Mouse (Mus musculus) T-cell, adult 2 months (primary cell): ENCODE data around the gene Stat4.
"Not testable (repeated sequence)": the region's sequence is repeated elsewhere in the genome, so short reads cannot be mapped to it uniquely, and the experiment has no call there.

Experiments
- DNase-seq: peaks from one replicate; pipeline ENCODE4 v3.0.0; 2022; ENCODE audit warnings: low spot score

Gene Stat4

DNA sequence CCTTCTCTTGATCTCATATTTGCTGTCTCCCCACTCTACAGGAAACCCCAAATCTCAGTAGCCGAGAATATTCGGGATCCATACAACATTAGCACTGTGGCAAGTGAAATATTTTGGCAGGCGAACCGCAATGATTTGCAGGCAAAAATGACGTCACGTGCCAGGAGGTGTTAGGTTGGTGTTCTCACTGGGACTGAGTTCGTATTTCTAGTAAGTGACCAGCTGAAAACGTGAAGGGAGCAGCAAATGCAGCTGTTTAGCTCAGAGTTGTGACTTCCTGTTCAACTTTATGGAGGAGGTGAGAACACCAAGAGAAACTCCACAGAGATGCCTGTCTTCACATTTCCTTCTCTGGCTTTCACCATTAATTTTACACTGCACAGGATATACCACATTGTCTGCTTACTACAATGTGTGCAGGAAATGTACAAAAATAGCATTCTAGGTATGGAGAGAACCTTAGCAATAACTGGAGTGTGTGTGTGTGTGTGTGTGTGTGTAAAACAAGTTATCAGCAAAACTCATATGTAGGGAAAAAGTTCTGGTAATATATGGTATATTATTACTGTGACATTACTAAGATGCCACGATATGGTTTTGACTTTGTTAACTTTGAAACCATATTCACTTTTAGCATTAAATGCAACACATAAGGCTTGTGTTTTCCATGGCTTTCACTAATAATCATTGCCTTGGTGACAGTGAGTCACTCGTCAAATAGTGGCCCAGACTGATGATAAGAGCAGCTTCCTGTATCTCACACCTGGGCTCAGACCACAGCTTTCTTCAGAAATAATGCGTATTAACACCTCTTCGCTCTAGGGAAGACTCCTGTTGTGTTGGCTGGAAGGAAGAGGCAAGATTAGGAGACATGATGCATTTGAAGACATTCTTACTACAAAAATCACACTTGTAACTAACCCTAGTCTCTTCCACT is 48.1 kb downstream of the Stat4 start:
- DNase-seq = peak; percentile 45

DNA sequence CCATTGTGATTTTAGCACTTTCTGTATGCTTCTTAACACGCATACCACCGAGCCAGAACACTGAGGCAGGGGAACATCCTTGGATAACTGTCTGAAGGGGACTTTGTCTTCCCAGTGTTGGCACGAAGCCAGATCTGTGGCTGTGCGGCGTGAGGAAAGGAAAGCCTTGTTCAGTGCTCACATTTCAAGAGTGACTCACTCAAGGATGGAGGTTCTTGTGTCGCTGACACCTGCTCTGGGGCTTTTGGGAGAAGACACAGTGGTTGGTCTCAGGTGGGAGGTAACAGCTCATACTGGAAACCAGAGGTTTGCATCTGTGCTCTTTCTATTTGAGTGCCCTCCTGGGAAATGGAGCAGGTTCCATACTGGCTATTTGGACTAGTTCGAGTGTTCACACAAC is 52.2 kb downstream of the Stat4 start:
- DNase-seq = no peak

DNA sequence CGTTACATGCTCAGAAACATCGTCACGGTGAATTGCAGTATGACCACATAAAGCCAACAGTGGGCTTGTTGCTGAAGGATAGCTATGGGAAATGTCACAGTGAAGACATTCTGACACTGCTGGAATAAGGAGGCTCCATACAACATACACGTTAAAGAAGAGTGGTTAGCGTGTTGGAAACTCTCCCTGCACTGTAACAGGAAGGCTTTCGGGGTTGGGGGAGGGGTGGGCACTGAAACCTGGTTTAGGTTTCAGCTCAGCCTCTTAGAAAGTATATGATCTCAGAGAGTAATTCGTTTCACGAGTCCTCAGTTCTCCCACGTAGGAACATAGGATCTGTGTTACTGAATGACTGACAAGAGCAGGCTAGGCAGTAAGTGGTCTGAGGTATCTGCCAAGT is 52.7 kb downstream of the Stat4 start:
- no peak for DNase-seq

DNA sequence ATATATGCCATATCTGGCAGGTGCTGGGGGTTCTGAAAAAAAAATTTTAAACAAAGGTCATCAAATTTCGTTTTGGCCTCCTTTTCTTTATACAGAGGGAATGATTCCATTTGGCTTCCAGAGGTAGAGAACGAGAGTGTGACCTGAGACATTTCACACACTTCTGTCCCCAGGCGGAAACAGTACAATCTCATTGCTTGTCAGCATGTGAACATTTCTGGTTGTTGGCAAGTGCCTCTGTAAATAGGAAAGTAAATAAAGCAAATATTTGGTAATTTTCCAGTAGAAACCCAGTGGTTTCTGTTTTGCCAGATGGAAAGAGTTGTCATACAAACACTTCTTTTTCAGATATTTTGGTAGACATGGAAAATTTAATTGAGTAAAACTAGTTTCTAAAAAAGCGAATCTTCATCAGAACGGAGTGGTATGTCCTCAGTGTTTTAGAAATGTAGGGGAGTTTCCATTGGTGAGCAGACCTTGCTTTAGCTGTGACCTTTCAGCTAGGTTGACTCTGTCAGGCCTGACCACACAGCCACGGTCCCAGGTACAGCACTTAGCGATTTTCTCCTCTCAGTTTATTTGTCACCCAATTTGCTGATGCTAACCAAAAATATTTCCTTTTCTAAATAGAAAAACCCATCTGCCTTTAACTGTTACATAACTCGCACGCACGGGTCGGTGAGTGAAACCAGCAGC is 53.6 kb downstream of the Stat4 start:
- no peak for DNase-seq

DNA sequence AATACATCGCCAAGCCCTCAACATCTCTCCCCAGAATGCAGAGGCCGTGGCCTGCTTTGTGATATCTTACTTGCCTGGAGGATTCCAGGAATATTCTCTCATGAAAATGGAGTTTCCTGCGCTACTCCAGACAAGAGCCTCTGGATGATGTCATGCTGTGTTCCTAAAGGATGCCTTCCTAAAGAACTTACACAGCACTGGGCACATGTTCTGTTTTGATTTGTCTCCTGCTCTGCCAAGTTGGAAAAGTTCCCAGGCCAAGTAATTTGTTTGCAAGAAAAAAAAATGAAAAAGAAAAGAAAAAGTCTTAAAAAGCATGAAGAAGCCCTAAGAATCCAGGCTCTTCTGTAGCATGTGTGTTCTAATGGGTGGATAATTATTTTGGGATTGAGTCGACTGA is 56.2 kb downstream of the Stat4 start:
- DNase-seq = no peak

DNA sequence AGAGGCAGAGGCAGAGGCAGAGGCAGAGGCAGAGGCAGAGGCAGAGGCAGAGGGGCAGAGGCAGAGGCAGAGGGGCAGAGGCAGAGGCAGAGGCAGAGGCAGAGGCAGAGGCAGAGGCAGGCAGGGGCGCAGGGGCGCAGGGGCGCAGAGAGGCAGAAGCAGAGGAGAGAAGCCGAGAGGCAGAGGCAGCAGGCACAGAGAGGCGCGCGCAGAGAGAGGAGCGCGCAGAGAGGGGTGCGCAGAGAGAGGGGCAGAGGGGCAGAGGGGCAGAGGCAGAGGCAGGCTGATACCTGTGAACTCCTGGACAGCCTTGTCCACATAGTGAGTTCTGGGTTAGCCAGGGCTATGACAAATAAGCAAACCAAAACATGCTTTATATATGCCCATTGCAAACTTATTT is 59.9 kb downstream of the Stat4 start:
- DNase-seq = not testable (repeated sequence)

DNA sequence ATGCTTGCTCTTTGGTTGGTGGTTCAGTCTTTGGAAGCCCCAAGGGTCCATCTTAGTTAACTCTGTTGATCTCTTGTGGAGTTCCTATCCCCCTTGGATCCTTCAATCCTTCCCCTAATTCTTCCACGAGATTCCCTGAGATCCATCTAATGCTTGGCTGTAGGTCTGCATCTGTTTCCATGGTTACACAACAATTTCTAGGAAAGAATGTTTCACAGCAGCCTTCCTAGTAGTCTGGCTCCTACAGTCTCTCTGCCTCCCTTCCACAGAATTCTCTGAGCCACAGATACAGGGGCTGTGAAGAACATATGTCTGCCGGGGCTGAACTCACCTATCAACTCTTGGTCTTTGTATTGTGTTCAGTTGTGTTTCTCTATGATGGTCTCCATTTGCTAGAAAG is 61.8 kb downstream of the Stat4 start:
- DNase-seq = no peak

DNA sequence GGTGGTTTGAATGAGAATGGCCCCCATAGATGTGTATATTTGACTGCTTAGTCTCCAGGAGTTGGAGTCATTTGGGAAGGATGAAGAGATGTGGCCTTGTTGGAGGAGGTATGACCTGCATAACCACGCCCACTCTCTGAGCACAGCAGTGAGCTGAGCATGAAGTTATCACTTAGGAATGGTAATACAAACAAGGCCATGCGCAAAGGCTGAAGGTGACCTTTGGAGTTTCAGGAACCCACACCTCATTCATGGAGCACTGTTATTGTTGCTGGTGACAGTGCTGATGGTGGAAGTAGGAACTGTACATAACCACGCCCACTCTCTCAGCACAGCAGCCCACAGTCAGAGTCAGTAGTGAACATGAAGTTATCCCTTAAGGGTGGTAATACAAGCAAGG is 62.9 kb downstream of the Stat4 start:
- DNase-seq = no peak

DNA sequence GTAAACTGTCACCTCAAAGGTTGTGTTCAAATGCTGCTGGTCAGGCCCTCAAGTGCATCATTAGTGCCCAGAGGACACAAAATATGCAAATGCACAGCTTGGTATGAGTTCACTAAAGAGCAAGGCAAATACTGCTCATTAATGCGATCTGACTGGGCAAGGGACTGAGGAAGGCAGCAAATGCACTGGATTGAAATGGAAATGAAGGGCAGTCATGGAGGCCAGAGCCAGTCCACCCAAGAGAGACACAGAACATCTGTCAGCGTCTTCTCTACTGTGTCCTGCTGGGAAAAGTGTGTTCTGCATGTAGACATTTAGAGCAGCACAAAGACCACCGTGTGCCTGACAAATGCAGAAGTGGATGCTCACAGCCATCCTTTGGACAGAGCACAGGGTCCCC is 64.6 kb downstream of the Stat4 start:
- no peak for DNase-seq

DNA sequence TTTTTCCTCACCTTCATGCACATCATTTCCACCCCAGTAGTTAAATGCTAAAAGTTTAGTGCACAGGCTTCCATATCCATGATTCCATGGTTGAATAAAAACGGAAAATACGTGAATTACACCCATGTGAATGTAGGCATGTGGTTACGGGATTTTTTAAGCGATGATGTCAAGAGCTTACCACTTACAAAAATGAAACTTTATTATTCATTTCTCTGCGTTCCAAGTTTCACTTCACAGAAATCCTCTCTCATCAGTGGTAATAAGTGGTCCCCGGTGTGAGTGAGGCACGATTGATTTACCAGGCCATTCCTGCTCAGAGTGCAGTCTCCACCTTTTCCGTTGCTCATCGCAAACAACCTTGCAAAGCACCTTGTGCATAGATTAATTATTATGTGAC is 66.0 kb downstream of the Stat4 start:
- DNase-seq = no peak

DNA sequence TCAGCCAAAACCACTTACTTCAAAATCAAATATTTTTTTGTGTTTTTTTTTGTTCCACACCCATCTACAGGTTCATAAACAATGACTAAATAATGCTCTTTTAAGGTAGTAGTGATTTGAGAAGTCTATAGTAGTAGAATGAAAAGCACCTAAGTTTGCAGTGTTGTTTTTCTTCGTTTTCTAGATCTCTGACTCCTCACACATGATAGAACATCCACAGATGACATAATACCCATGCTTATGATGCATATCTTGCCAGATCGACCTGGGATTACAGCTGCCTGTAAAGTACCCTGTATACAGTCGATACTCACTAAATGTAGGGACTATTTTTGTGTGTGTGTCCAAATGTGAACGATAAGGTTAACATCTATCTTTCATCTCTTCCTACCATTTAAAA is 69.0 kb downstream of the Stat4 start:
- DNase-seq = no peak

DNA sequence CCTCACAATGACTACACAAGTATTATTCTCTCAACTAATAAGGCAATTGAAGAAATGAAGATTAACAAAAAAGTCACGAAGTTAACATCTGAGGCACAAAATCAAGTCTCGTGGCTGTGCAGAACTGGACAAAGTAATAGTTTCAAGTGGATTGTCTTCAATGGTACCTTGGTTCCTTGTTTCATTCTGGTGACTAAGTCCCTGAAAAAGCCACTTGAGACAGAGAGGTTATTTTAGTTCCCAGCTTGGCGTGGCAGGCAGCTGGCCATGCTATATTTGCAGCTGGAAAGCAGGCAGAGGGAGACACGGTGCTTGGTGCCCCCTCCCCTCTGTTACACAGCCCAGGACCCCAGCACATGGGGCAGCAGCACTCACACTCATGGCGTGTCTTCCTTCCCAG is 70.2 kb downstream of the Stat4 start:
- no peak for DNase-seq

DNA sequence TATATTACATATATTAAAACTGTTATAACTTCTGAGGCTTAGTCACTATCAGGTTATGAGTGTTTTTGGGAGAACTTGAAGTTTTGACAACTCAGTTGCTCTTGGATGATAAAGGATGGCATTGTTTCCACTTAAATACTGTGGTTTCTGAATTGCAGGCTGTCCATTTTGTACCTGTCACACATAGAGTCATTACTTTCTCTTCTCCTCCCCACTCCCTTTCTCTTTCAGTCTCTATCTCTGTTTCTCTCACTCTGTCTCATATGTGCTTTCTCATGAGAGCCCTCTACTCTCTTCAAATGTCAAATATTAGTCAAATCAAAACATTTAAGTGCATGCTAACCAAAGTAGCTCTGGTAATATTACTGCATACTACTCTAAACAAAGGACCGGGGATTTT is 79.3 kb downstream of the Stat4 start:
- no peak for DNase-seq

DNA sequence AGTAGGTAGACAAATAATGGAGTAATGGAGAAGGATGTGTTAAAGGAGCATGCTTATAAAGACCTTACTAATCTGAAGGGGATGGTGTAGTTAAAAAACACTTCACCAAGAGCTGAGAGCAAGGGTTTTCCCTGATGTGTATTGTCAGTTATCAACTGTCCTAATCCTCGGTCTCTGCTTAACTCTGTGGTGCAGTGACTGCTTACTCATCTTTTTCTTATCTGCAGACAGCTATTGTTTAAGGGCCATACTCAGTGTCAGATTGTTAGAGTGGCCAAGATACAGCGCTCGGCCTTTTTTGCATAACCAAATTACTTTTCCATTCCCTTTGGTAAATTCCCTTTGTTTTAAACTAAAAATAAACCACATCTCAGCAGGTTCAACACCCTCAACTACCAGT is 79.7 kb downstream of the Stat4 start:
- no peak for DNase-seq

DNA sequence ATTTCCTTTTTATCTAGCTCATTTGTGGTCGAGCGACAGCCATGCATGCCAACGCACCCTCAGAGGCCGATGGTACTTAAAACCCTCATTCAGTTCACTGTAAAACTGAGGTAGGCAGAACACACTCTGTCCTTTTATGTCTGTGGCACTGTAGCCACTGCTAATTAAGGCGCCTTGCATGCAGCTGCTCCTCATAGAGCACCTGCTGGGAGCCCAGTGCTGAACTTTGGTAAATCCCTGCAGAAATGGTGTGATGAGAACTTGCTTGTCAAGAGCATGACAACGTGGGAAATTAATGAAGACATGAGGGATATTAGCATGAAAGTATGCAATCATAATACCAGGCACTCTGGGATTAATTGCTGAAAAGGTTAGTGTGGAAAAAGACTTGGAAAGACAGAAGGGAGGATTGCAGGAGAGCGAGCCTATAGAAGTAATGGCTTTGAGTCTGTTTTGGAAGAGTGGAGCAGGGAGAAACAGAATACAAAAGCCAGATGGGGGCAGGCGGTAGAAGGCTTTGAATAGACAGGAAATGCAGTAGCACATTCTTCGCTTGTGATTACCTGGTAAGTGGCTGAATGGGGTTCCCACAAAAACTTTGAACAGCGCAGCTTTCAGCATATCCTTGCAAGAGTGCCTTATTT is 92.9 kb downstream of the Stat4 start:
- no peak for DNase-seq

DNA sequence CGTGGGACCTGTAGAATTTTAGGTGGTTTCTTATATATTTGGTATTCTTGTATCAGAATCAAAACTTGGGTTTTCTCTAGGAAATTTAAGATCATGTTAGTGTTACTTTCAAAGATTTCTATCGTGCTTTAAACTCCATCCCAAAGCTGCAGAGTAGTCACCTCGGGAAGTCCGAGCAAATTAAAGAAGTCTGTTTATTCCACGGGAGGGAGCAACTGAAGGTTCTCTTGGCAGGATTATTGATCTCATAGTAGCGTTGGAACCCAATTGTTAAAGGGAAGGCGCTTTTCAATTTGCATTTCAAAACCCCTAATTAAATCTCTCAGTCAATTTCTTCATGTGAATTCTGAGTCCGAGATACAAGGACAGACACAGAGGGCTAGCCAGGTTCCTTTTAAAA is 93.4 kb downstream of the Stat4 start:
- DNase-seq = no peak

DNA sequence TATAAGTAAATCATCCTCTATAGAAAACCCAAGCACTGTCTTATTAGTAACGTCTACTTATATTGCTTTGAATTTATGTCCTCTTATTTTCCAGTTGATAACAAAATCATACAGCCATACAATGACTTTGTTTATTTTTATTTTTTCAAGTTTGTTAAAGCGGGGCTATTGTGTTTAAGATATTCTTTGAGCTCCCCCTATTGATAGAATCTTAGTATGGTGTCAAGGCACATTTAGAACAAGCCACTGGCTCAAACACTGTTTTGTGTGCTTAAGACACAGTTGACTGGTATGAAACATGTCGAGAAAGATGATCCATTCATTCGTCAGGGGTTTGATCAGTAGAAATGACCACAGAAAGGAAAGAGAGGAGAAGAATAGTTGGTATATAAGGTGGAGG is 99.3 kb downstream of the Stat4 start:
- DNase-seq = no peak

DNA sequence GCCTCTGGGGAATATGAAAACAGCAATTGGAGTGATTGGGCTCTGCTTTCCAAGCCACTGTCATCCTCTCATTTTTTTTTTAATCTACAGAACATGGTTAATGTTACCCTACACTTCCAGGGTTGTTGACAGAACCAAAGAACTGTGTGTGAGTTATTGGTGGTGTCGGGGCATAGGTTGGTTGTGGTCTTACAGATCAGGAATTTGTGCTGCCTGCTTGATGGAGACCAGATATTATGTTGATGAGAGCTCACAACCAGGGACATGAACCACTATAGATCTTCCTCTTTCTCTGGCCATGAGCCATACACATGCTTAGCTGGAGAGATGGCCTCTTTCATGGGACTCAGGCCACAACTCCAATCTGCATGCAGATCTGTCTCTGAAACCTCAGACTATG is 100.2 kb downstream of the Stat4 start:
- no peak for DNase-seq

DNA sequence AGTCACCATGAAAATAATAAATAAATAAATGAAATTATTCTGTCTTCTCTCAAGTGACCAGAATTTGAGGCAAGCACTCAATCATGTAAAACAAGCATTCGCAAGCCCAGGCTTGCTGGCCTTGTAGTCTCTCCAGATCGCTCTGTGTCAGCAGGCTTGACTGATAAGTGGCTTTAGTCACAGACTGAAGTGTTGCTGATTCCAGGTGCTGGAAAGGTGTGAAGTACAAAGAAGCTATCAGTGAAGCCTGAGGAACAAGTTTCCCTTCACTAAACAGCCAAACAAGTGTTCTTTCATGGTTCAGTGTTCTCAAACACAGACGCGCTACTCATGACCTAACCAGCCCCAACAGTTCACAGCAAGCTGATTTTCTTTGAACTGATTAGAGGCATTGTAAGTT is 101.7 kb downstream of the Stat4 start:
- DNase-seq = no peak

DNA sequence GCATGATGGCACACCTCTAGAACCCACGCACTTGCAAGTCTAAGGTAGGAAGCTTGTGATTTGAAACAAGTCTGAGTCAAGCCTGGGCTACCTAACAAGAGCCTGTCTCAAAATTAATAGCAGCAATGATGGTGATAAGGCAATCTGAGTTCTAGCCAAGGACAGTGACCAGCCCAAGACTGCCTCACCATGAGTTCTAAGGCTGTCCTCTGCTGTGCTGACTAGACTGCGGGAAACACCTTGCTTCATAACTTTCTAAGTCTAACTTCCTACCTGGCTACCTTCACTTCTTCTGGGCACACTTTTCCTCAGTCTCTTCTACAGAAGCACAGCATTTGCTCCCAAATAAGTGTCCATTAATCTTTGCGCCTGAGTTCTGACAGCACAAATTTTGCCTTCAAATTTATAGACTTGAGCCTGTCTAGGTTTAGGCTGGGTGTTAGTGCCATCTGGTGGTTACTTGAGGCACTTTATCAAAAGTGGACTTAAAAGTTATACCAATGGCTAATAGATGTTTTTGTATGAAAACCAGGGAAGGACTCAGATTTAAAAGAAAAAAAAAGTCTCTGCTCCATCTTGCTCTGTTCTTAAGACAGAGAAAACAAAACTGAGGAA is 111.8 kb downstream of the Stat4 start:
- DNase-seq = peak; percentile 57

DNA sequence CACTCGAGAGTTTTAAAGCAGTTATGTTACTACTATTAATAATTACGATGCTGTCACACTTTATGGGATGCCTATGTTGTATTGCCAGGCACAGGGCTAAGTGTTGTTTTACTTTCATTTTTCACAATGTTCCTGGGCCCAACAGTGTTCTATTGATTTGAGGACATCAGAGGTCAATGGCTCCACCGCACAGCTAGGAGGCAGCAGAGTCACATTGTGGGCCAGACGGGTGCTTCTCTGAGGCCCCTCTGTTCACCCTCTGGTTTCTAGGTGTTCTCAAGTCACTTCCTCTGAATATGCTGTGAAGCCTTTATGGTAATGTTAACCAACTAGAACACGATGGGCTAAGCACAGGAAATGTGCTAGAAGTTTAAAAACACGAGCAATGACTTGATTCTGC is 113.5 kb downstream of the Stat4 start:
- DNase-seq = peak; percentile 85

DNA sequence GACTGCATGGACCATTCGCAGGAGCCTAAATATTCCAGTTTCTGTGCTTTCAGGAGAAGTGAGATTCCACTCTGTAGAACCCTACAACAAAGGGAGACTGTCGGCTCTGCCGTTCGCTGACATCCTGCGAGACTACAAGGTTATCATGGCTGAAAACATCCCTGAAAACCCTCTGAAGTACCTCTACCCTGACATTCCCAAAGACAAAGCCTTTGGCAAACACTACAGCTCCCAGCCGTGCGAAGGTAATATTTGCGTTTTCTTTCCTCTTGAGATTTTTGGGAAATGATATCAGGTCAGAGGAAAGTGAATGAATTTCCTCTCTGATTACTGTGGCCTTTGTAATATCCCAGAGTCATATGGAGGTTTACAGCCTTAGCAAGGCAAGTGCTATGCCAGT is 115.8 kb downstream of the Stat4 start:
- DNase-seq = no peak

DNA sequence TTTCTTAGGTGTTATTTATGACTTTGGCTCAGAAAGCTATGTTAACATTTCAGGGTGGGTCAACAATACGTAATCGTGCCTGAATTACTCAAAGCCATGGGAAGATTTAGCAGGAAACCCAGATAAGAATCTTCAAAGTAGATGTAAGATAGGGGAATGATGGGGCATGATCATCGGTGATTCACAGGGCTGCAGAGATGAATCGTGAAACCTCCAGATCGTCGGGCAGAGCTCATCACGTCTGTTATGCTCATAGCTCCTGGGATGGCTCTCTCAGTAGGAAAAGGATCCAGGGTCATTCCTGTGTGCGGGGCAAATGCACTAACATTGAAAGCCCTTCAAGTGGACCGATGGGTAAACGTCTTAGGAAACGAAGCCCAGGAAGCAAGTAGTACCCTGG is 120.3 kb downstream of the Stat4 start:
- DNase-seq = no peak
